Mouse (Mus musculus) myocyte (in vitro differentiated cells): ENCODE results near the gene Mast2. TPM values are rescaled to one million over a fixed set of nuclear protein-coding genes. Genes with fewer than 3 reads are reported as not detected.

Experiments used
- H3K27me3 ChIP-seq: one replicate; pipeline ENCODE4 v1.6.1; 2011; ENCODE audit not compliant: control insufficient read depth, insufficient read depth, insufficient read length
- H3K36me3 ChIP-seq: one replicate; pipeline ENCODE4 v1.6.1; 2011; ENCODE audit not compliant: control insufficient read depth, insufficient read depth
- H3K4me2 ChIP-seq: one replicate; pipeline ENCODE4 v1.6.1; 2011; ENCODE audit warnings: low read depth, control low read depth
- H3K4me3 ChIP-seq: one replicate; pipeline ENCODE4 v1.5.1; 2011; ENCODE audit warnings: mild to moderate bottlenecking, control low read depth, moderate library complexity
- H3K79me2 ChIP-seq: one replicate; pipeline ENCODE4 v1.6.1; 2011; ENCODE audit not compliant: control insufficient read depth, insufficient read depth
- H3ac ChIP-seq: one replicate; pipeline ENCODE4 v1.6.1; 2011; ENCODE audit not compliant: control insufficient read depth, insufficient read length
- CEBPB ChIP-seq: IDR thresholded peaks from 2 replicates; pipeline ENCODE4 v1.6.1; 2011; ENCODE audit warnings: mild to moderate bottlenecking, moderate library complexity; ENCODE audit not compliant: poor library complexity, insufficient read depth, severe bottlenecking
- E2F4 ChIP-seq: IDR thresholded peaks from one replicate; pipeline ENCODE4 v1.6.1; 2011; ENCODE audit warnings: mild to moderate bottlenecking, control low read depth, moderate library complexity; ENCODE audit not compliant: insufficient read depth
- MAX ChIP-seq: IDR thresholded peaks from one replicate; pipeline ENCODE4 v1.6.1; 2011; ENCODE audit warnings: low read depth, mild to moderate bottlenecking, control low read depth
- MYOD1 ChIP-seq, 3 experiments: IDR thresholded peaks; one replicate each; pipeline ENCODE4 v1.6.1; 2011; ENCODE audit warnings: control low read depth in 2 of 3, low read depth in 2 of 3, mild to moderate bottlenecking in 2 of 3, moderate library complexity in 1 of 3; ENCODE audit not compliant: insufficient read length in 2 of 3, control insufficient read depth in 1 of 3
- MYOG ChIP-seq, 3 experiments: IDR thresholded peaks; one replicate each; pipeline ENCODE4 v1.6.1; 2011; ENCODE audit warnings: control low read depth in 2 of 3, low read depth in 2 of 3, mild to moderate bottlenecking in 2 of 3; ENCODE audit not compliant: insufficient read length in 2 of 3, control insufficient read depth in 1 of 3, insufficient read depth in 1 of 3
- POLR2A ChIP-seq: IDR thresholded peaks from one replicate; pipeline ENCODE4 v1.6.1; 2011; ENCODE audit warnings: low read depth, mild to moderate bottlenecking, control low read depth, moderate library complexity; ENCODE audit not compliant: insufficient read length
- POLR2AphosphoS2 ChIP-seq: IDR thresholded peaks from one replicate; pipeline ENCODE4 v1.6.1; 2011; ENCODE audit warnings: low read depth, control low read depth; ENCODE audit not compliant: insufficient read length
- REST ChIP-seq: IDR thresholded peaks from one replicate; pipeline ENCODE4 v1.6.1; 2011; ENCODE audit warnings: mild to moderate bottlenecking, control low read depth, moderate library complexity; ENCODE audit not compliant: insufficient read depth, insufficient read length
- SRF ChIP-seq: IDR thresholded peaks from one replicate; pipeline ENCODE4 v1.6.1; 2011; ENCODE audit warnings: low read depth; ENCODE audit not compliant: control insufficient read depth, insufficient read length
- TCF12 ChIP-seq: IDR thresholded peaks from one replicate; pipeline ENCODE4 v1.6.1; 2011; ENCODE audit warnings: mild to moderate bottlenecking, control low read depth; ENCODE audit not compliant: poor library complexity, insufficient read depth, severe bottlenecking
- TCF3 ChIP-seq: IDR thresholded peaks from one replicate; pipeline ENCODE4 v1.6.1; 2011; ENCODE audit warnings: low read depth, control low read depth; ENCODE audit not compliant: insufficient read length
- USF1 ChIP-seq: IDR thresholded peaks from one replicate; pipeline ENCODE4 v1.6.1; 2011; ENCODE audit warnings: low read depth, mild to moderate bottlenecking, control low read depth, moderate library complexity
- polyA plus RNA-seq: library from polyadenylated mRNA; unstranded; fragments of >200 nt; fragmentation: generic; extraction: Trizol; gene quantifications from one replicate; pipeline ENCODE4 v1.2.1, GENCODE M21; 2012; ENCODE audit warnings: missing spikeins

Gene Mast2
- polyA plus RNA-seq, 1 experiment = 48.9 TPM

DNA sequence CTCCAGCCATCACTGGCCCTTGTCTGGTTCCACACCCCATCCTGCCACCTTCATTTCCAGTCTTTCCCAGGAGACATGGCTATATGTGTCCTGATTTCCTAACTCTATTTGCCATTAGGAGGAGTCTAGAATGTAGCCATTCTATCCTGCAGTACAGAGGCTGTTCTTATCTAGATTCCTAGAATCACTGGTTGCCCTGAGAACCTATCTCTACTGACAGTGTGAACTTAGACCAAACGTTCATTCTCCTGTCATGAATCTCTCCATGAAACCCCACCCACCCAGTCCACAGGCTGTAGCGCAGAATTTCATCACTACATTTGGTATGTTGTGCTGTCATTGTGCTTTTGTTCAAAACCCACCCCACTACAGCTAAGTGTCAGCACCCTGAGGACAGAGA is 17.3 kb upstream of the Mast2 start:
- no peaks in the 10 kb centered on the region for H3K36me3 ChIP-seq
- no peak overlapping the region for H3ac ChIP-seq
- H3K4me2 ChIP-seq = no peak overlapping the region
- H3K27me3 ChIP-seq = no peaks in the 10 kb centered on the region
- TF ChIP-seq CEBPB = no peak
- TF ChIP-seq MAX = no peak
- no peak for TF ChIP-seq REST
- no peak for TF ChIP-seq TCF3
- no peak for TF ChIP-seq E2F4
- TF ChIP-seq SRF = no peak
- no peak for TF ChIP-seq POLR2AphosphoS2
- TF ChIP-seq POLR2A = no peak
- no peak for TF ChIP-seq MYOG (IDR thresholded peaks at IDR 0.05; ENCODE audit: control insufficient read depth in 1 of 3, insufficient read depth in 1 of 3, insufficient read length in 2 of 3, low read depth in 2 of 3)
- TF ChIP-seq MYOD1 (IDR thresholded peaks at IDR 0.05; ENCODE audit: control insufficient read depth in 1 of 3, insufficient read length in 2 of 3, low read depth in 2 of 3) = no peak
- no peaks in the 10 kb centered on the region for H3K79me2 ChIP-seq
- H3K4me3 ChIP-seq = no peak overlapping the region

DNA sequence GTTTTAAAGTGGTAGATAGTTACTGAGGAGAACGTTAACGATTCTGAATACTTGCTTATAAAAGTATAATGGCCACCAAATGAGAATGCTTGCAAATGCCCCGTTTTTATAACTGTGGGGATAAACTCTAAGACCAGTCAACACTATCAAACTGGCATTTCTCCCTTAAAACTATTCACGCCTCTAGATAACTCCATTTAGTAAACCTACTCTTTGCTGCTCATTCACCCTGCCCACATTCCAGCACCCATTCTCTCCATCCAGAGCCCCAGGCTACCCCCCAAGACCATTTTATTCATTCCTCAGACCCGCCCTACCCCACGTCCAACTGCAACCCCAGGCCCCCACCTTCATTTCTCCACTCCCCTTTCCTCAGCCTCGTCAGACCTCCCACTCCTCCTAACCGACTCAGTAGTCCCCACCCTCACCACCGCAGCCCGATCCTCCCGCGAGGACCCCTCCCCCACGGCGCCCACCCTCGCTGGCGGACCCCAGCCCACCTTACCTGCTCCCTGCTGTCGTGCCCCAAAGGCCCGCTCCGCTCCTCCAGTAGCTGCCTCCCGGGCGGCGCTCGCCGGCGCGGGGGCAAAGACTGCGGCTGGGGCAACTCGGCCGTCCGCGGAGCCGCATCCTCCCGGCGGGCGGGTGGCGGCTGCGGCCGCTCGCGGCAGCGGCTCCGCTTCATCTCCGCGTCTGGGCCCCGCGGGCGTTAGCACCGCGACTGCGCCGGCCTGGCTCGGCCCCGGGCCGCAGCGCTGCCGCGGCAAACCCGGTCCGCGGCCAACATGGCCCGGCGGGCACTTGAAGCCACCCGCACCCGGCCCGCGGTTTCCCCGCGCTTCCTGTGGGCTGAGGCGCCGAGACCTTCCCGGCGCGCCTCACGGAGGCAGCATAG is 505 bp downstream of the Mast2 start:
- no peaks in the 10 kb centered on the region for H3K36me3 ChIP-seq
- peak overlapping the region; percentile 55 for H3K4me3 ChIP-seq
- H3K4me2 ChIP-seq = peak overlapping the region; percentile 75
- H3K27me3 ChIP-seq = no peaks in the 10 kb centered on the region
- peaks cover 48% of the 10 kb centered on the region for H3K79me2 ChIP-seq
- no peak for TF ChIP-seq E2F4
- TF ChIP-seq POLR2A = no peak
- no peak for TF ChIP-seq POLR2AphosphoS2
- no peak for TF ChIP-seq MAX
- no peak for TF ChIP-seq MYOG (IDR thresholded peaks at IDR 0.05; ENCODE audit: control insufficient read depth in 1 of 3, insufficient read depth in 1 of 3, insufficient read length in 2 of 3, low read depth in 2 of 3)
- no peak for TF ChIP-seq REST
- no peak for TF ChIP-seq MYOD1 (IDR thresholded peaks at IDR 0.05; ENCODE audit: control insufficient read depth in 1 of 3, insufficient read length in 2 of 3, low read depth in 2 of 3)
- TF ChIP-seq SRF = no peak
- TF ChIP-seq CEBPB = no peak
- no peak for TF ChIP-seq TCF12
- TF ChIP-seq USF1 = no peak
- no peak for TF ChIP-seq TCF3
- H3ac ChIP-seq = peak overlapping the region; percentile 93

- peak overlapping the region; percentile 75 for H3K4me2 ChIP-seq
- no peaks in the 10 kb centered on the region for H3K36me3 ChIP-seq
- TF ChIP-seq USF1 (no peak), MAX (no peak), TCF3 (no peak), TCF12 (no peak), REST (no peak), E2F4 (no peak), POLR2A (no peak), CEBPB (no peak)
- no peaks in the 10 kb centered on the region for H3K27me3 ChIP-seq
- H3K79me2 ChIP-seq = peaks cover 64% of the 10 kb centered on the region
- peak overlapping the region; percentile 55 for H3K4me3 ChIP-seq
- no peak overlapping the region for H3ac ChIP-seq
Observed at GRCm38 (mm10) chr4:116461943-116462342, 2.0 kb downstream of the Mast2 start.

GRCm38 (mm10) chr4:116451553-116451952 is 12.4 kb downstream of the Mast2 start:
- Histone ChIP-seq H3K4me2 (no peak overlapping the region), H3ac (no peak overlapping the region), H3K27me3 (no peaks in the 10 kb centered on the region), H3K79me2 (peaks cover 94% of the 10 kb centered on the region), H3K36me3 (peaks cover 4% of the 10 kb centered on the region), H3K4me3 (no peak overlapping the region)
- TF ChIP-seq MYOD1 (IDR thresholded peaks at IDR 0.05; ENCODE audit: control insufficient read depth in 1 of 3, insufficient read length in 2 of 3, low read depth in 2 of 3) = no peak
- TF ChIP-seq TCF3 = no peak
- no peak for TF ChIP-seq POLR2A
- TF ChIP-seq POLR2AphosphoS2 = no peak
- no peak for TF ChIP-seq E2F4

DNA sequence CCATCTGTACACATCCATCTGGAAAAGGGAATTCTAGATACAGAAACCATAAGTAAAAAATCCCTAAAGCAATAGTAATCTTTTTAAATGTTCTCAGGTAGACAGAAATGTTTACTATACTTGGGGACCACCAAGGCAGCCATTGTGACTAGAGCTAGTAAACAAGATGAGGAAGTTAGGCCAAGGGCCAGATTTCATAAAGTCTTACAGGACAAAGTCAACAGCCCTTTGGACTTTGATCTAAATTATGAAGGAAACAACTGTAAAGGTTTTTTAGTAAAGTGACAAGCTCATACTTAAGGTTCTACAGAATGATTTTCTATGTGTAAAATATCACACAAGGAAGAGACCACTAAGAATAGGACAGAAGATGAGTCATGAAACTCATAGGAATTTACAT is 14.0 kb downstream of the Mast2 start:
- Histone ChIP-seq H3ac (no peak overlapping the region), H3K36me3 (peaks cover 4% of the 10 kb centered on the region), H3K27me3 (no peaks in the 10 kb centered on the region), H3K79me2 (peaks cover 95% of the 10 kb centered on the region), H3K4me3 (no peak overlapping the region), H3K4me2 (no peak overlapping the region)
- TF ChIP-seq SRF (no peak), POLR2AphosphoS2 (no peak), POLR2A (no peak), TCF12 (no peak), E2F4 (no peak), MYOG (IDR thresholded peaks at IDR 0.05; ENCODE audit: control insufficient read depth in 1 of 3, insufficient read depth in 1 of 3, insufficient read length in 2 of 3, low read depth in 2 of 3) (no peak)
